Mouse (Mus musculus) T-cell, adult 2 months (primary cell): ENCODE data around the gene Sapcd2.

Source experiments
- DNase-seq: peaks from one replicate; pipeline ENCODE4 v3.0.0; 2022; ENCODE audit warnings: low spot score

Gene Sapcd2

GRCm38 (mm10) chr2:25422587-25423410 lies 50.7 kb downstream of the Sapcd2 start, which contains the start of gene Fut7:
Gene Fut7 (plus strand): TSS chr2:25423267.
- DNase-seq, result peak; percentile 64

GRCm38 (mm10) chr2:25423626-25424025 lies 51.5 kb downstream of the Sapcd2 start:
- DNase-seq, result no peak

- no peak for DNase-seq
Observed at GRCm38 (mm10) chr2:25425481-25425880, 53.4 kb downstream of the Sapcd2 start.

GRCm38 (mm10) chr2:25426721-25427191 lies 54.6 kb downstream of the Sapcd2 start:
- DNase-seq, result peak; percentile 63

- DNase-seq, result no peak
Observed at GRCm38 (mm10) chr2:25427256-25427655, 55.1 kb downstream of the Sapcd2 start.
